Mouse (Mus musculus) lung, postnatal 0 days (tissue): Measurements from ENCODE around the gene Ptpn3.

Experiments
- CTCF ChIP-seq: IDR thresholded peaks from 2 replicates; pipeline ENCODE4 v1.5.1; 2016; ENCODE audit warnings: antibody characterized with exemption, mild to moderate bottlenecking
- EP300 ChIP-seq: IDR thresholded peaks from 2 replicates; pipeline ENCODE4 v1.6.1; 2016; ENCODE audit warnings: antibody characterized with exemption, mild to moderate bottlenecking, control low read depth

DNA sequence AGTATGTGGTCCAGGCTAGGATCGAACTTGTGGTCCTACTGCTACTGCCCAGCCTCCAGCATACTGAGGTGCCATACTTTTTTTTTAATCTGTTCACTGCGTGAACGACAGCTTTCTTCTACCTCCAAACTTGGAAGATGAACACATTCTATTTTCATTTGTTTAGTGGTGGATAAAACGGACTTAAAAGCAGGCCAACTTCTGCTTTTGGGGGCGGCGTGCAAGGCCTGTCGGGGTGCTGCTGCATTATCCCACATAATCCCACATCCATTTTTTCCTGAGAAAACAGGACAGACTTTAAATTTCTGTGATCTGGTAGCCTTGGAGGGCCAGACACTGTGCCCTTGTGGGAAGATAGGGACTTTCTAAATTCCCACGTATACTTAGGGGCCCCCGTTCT, 83.9 kb downstream of the Ptpn3 start:
- TF ChIP-seq CTCF (no peak), EP300 (no peak)
